Mouse (Mus musculus) lung, embryonic 15.5 days (tissue): ENCODE data around the gene Gm10031. TPM values are rescaled to one million over a fixed set of nuclear protein-coding genes. Genes with fewer than 3 reads are reported as not detected.
"Not testable (repeated sequence)": the region's sequence is repeated elsewhere in the genome, so short reads cannot be mapped to it uniquely, and the experiment has no call there.

Source experiments
- ATAC-seq: fragments of 200-750 bp; cut with Nextera tagmentation; 2 replicates; pipeline ENCODE4 v1.8.0; 2017; ENCODE audit warnings: moderate number of reproducible peaks, borderline replicate concordance; ENCODE audit not compliant: low FRiP score, low TSS enrichment; ENCODE audit errors: extremely low read depth
- H3K27ac ChIP-seq: fragments of 300-500 bp; sonication (generic); 2 replicates; pipeline ENCODE4 v1.5.1; 2015; ENCODE audit warnings: moderate library complexity, mild to moderate bottlenecking, inconsistent platforms
- H3K27me3 ChIP-seq: fragments of 300-500 bp; sonication (generic); 2 replicates; pipeline ENCODE4 v1.6.1; 2015; ENCODE audit warnings: inconsistent platforms
- H3K36me3 ChIP-seq: fragments of 300-500 bp; sonication (generic); 2 replicates; pipeline ENCODE4 v1.6.1; 2015; ENCODE audit warnings: inconsistent platforms
- H3K4me1 ChIP-seq: fragments of 300-500 bp; sonication (generic); 2 replicates; pipeline ENCODE4 v1.6.1; 2015; ENCODE audit warnings: inconsistent platforms
- H3K4me2 ChIP-seq: fragments of 300-500 bp; sonication (generic); 2 replicates; pipeline ENCODE4 v1.6.1; 2015; ENCODE audit warnings: inconsistent platforms, mild to moderate bottlenecking, moderate library complexity
- H3K4me3 ChIP-seq: fragments of 300-500 bp; sonication (generic); 2 replicates; pipeline ENCODE4 v1.5.1; 2015; ENCODE audit warnings: mild to moderate bottlenecking, inconsistent platforms
- H3K9ac ChIP-seq: fragments of 300-500 bp; sonication (generic); 2 replicates; pipeline ENCODE4 v1.6.1; 2015; ENCODE audit warnings: inconsistent platforms
- H3K9me3 ChIP-seq: fragments of 300-500 bp; sonication (generic); 2 replicates; pipeline ENCODE4 v1.6.1; 2016; ENCODE audit warnings: inconsistent platforms
- WGBS: fragments of 180-500 bp; shearing (Covaris S2); methylation state at CpG from one replicate; pipeline ENCODE4 v1.1.7; 2015; 5-methylcytosine and 5-hydroxymethylcytosine counted together
- polyA plus RNA-seq: library from polyadenylated mRNA; unstranded; fragments of >200 nt; fragmentation: Nextera tagmentation; extraction: Ambion mirVana; gene quantifications from 2 replicates; pipeline ENCODE4 v1.2.1, GENCODE M21; 2015

Gm10031 gene
- polyA plus RNA-seq, 1 experiment from 2014 or later = 0.27 TPM

DNA sequence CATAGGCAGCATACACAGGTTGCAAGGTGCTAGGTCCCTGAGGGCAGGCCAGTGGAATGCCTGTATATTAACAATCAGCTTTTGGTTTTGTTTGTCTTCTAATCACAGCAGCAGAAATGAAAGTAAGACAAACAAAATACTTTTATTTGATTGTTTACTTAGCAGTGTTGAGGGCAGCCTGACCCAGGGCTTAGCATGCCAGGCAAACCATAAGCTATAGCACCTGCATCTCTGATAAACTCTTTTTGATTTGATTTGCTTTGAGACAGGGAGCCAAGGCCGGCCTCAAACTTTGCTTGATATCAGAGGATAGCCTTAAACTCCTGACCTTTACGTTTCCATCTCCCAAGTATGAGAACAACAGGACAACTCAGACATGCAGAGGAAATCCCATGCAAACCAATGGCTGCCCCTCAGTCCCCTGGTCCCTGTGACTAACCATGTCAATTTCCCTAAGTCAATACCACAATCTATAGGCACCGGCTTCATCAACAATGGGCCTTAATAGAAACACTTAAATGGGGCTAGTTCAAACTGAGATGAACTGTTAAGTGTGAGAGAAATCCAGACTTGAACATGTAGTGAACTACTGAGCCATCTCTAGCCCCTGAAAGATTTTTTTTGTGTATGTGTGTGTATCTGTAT, 3.6 kb upstream of the Gm10031 start:
- Histone ChIP-seq H3K27ac (no peak overlapping the region), H3K4me3 (no peak overlapping the region), H3K27me3 (no peaks in the 10 kb centered on the region), H3K9me3 (no peaks in the 10 kb centered on the region), H3K4me2 (no peak overlapping the region), H3K4me1 (0 out of 2 replicates have a peak, but pooled peaks cover 6% of the 10 kb centered on the region), H3K9ac (no peak overlapping the region), H3K36me3 (no peaks in the 10 kb centered on the region)
- 49% methylated on average over 3 of the region's 3 CpGs for WGBS
- ATAC-seq = no peak

DNA sequence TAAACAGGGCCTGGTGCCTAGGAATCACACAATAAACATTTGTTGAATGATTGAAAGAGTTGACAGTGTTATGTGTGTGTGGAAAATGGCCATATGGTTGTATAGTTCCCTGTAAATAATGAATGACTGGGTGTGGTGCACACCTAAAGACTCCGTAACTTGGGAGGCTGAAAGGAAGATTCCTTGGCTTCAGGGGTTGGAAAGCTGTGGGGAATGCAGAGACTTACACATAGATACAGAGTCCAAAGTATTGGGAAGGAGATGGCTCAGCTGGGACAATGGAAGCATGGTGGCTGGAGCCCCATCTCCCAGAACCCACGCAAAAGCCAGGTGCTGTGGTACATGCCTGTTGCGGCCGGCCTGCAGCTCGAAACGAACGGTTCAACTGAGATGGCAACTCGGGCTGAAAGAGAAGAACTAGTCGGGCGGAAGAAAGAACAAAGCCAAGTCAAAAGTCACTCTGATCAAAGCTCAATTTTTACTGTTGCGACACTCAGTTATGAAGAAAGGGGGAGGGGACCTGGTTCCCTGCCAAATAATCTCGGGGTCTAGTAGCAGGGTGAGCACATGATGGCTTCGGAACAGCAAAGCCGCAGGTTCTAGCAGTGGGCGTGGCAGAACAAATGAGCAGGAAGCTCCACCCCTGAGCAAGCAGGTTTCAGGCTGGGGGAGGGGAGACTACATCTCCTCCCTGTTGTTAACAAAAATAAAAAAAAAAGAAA, 1.9 kb upstream of the Gm10031 start:
- ATAC-seq = no peak
- H3K4me2 ChIP-seq = peak overlapping the region; percentile 45

DNA sequence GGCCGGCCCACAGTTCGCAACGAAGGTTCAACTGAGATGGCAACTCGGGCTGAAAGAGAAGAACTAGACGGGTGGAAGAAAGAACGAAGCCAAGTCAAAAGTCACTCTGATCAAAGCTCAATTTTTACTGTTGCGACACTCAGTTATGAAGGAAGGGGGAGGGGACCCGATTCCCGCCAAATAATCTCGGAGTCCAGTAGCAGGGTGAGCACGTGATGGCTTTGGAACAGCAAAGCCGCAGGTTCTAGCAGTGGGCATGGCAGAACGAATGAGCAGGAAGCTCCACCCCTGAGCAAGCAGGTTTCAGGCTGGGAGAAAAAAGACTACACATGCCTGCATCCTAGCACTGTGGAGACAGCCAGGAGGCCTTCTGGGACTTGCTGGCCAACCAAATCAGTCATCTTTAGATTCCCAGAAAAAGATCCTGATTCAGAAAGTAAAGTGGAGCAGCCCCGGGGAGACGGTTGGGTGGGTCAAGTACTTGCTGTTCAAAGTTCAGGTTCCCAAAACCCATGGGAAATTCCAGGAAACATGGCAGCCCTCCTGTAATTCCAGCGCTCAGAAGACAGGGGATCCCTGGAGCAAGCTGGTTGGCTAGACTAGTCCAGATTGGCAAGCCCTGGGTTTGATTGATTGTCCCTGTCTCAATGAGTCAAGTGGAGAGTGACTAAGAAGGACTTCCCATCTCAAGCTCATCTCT, 8.8 kb downstream of the Gm10031 start:
- 77% methylated on average over 16 of the region's 16 CpGs for WGBS
- ATAC-seq, H3K27ac ChIP-seq: not testable (repeated sequence)

More for the DNA sequence above, 1.9 kb upstream of the Gm10031 start:
- WGBS = 35% methylated on average over 15 of the region's 15 CpGs
- Histone ChIP-seq H3K27ac (no peak overlapping the region), H3K9me3 (no peaks in the 10 kb centered on the region), H3K27me3 (no peaks in the 10 kb centered on the region), H3K4me3 (0 out of 2 replicates have a peak overlapping the region, but pooled peaks have one; percentile 8), H3K9ac (no peak overlapping the region), H3K36me3 (no peaks in the 10 kb centered on the region), H3K4me1 (0 out of 2 replicates have a peak, but pooled peaks cover 6% of the 10 kb centered on the region)

DNA sequence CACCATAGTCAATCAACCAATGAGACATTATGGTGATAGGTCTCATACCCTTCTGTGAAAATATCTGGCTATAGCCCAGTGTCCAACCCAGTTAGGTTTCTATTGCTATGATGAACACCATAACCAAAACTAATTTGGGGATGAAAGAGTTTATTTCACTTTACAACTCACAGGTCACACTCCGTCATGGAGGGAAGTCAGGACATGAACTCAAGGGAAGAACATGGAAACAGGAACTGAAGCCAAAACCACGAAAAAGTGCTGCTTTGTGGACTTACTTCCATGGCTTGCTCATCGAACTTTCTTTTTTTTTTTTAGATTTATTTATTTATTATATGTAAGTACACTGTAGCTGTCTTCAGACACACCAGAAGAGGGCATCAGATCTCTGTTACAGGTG, 9.7 kb downstream of the Gm10031 start:
- H3K4me1 ChIP-seq = no peaks in the 10 kb centered on the region
- no peak overlapping the region for H3K4me2 ChIP-seq
- H3K27me3 ChIP-seq = no peaks in the 10 kb centered on the region
- H3K9ac ChIP-seq = no peak overlapping the region
- no peaks in the 10 kb centered on the region for H3K36me3 ChIP-seq
- H3K4me3 ChIP-seq = no peak overlapping the region
- ATAC-seq = no peak
- H3K27ac ChIP-seq = no peak overlapping the region
- H3K9me3 ChIP-seq = no peaks in the 10 kb centered on the region
- WGBS = 75% methylated on average over 3 of the region's 3 CpGs

More for the DNA sequence above, 8.8 kb downstream of the Gm10031 start:
- not testable (repeated sequence) for H3K36me3 ChIP-seq, H3K4me3 ChIP-seq, H3K27me3 ChIP-seq, H3K9ac ChIP-seq, H3K4me2 ChIP-seq, H3K9me3 ChIP-seq, H3K4me1 ChIP-seq

DNA sequence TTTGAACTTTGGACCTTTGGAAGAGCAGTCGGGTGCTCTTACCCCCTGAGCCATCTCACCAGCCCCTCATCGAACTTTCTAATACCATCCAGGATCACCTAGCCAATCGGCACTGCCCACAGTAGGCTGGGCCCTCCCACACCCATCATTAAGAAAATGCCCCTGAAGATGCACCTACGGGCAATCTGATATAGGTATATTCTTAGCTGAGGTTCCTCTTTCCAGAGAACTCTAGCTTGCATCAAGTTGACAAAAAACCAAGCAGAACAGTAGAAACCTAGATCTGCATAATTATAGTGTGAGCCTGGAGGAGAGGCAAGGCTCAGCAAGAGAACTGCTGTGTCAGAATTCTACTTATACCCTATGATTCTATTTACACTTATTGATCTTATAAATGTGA, 10.1 kb downstream of the Gm10031 start:
- Histone ChIP-seq H3K9me3 (no peaks in the 10 kb centered on the region), H3K4me1 (no peaks in the 10 kb centered on the region), H3K9ac (no peak overlapping the region), H3K36me3 (no peaks in the 10 kb centered on the region), H3K4me2 (no peak overlapping the region), H3K27me3 (no peaks in the 10 kb centered on the region), H3K4me3 (no peak overlapping the region), H3K27ac (no peak overlapping the region)
- ATAC-seq = no peak
- 84% methylated on average over 4 of the region's 4 CpGs for whole genome bisulfite sequencing

DNA sequence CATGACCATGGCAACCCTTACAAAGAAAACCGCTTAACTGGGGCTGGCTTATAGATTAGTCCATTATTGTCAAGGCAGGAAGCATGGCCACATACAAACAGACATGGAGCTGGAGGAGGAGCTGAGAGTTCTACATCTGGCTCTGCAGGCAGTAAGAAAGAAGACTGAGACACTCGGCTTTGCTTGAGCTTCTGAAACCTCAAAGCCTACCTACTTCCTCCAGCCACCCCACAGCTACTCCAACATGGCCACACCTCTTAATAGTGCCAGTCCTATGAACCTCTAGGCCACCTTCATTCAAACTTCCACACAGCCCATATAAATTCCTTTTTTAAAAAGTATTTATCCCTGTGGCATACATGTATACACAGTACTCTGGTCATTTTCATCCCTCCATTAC, 13.2 kb downstream of the Gm10031 start:
- H3K27me3 ChIP-seq = no peaks in the 10 kb centered on the region
- H3K4me1 ChIP-seq = no peaks in the 10 kb centered on the region
- no peak overlapping the region for H3K27ac ChIP-seq
- WGBS = 81% methylated on average over 2 of the region's 2 CpGs
- ATAC-seq = no peak
- no peak overlapping the region for H3K9ac ChIP-seq
- H3K9me3 ChIP-seq = no peaks in the 10 kb centered on the region
- no peaks in the 10 kb centered on the region for H3K36me3 ChIP-seq
- no peak overlapping the region for H3K4me3 ChIP-seq
- H3K4me2 ChIP-seq = no peak overlapping the region

DNA sequence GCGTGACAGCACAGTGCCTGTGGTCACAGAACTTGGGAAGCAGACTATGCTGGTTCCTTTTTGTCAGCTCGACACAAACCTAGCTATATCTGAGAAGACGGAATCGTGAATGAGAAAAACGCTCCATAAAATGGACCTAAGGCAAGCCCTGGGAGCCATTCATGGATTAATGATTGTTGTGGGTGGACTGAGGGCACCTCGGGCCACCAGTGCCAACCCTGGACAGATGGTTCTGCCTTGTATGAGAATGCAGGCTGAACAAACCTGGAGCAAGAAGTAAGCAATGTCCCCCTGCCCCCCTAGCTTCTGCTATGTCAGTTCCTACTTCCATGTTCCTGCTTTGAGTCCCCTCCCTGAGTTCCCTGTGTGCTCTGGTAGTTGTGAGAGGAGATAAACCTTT, 13.9 kb downstream of the Gm10031 start:
- Histone ChIP-seq H3K9me3 (no peaks in the 10 kb centered on the region), H3K27ac (no peak overlapping the region), H3K4me2 (no peak overlapping the region), H3K4me1 (no peaks in the 10 kb centered on the region), H3K9ac (no peak overlapping the region), H3K4me3 (no peak overlapping the region), H3K27me3 (no peaks in the 10 kb centered on the region), H3K36me3 (no peaks in the 10 kb centered on the region)
- no peak for ATAC-seq
- WGBS = 82% methylated on average over 6 of the region's 6 CpGs

DNA sequence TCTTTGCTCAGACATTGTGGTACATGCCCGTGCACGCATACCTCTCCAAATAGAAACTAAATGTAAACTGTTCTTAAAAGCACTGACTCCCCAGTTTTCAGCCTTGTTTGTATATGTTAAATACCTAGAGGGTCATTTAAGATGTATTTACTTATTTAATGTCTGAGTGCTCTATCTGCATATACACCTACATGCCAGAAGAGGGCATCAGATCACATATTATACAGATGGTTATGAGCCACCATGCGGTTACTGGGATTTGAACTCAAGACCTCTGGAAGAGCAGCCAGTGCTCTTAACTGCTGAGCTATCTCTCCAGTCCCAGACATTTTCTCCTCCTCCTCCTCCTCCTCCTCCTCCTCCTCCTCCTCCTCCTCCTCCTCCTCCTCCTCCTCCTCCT, 14.6 kb downstream of the Gm10031 start:
- no peaks in the 10 kb centered on the region for H3K27me3 ChIP-seq
- no peak overlapping the region for H3K4me3 ChIP-seq
- H3K36me3 ChIP-seq = no peaks in the 10 kb centered on the region
- H3K9me3 ChIP-seq = no peaks in the 10 kb centered on the region
- H3K9ac ChIP-seq = no peak overlapping the region
- no peaks in the 10 kb centered on the region for H3K4me1 ChIP-seq
- 62% methylated on average over 3 of the region's 3 CpGs for WGBS
- H3K27ac ChIP-seq = no peak overlapping the region
- ATAC-seq = no peak
- H3K4me2 ChIP-seq = no peak overlapping the region

DNA sequence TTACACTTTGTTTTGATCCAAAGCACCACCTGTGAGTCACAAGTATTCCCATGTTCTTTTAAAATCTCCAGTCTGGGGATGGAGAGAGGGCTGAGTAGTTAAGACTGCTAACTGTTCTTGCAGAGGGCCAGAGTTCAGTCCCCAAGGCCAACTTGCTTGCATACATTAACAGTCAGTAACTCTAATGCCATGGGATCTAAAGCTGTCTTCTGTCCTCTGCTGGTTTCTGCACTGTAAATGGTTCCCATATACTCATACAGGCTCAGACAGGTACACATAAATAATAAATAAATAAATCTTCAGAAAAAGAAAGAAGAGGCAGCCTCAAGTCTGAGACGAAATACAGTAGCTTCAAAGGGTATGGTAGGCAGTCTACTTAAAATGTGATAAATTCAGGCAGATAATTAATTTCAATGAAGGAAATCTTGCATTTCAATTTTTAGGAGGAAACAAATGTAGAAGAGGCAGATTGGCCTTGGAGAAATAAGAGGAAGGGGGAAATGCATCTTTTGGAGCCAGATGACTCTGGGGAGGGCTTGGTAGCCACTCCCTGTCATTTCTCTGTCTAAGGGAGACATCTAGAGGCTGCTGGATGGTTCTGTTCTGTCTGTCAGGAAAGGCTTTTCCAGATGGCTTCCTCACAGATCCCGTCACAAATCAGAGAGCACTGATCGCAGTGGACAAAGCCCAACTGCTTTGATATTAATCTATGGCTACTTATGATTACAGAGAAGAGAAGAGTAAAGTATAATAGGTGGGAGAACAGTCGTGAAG, 16.2 kb downstream of the Gm10031 start:
- ATAC-seq = no peak
- Histone ChIP-seq H3K9ac (no peak overlapping the region), H3K36me3 (no peaks in the 10 kb centered on the region), H3K27me3 (no peaks in the 10 kb centered on the region), H3K4me3 (no peak overlapping the region), H3K9me3 (no peaks in the 10 kb centered on the region), H3K4me1 (no peaks in the 10 kb centered on the region), H3K4me2 (no peak overlapping the region), H3K27ac (no peak overlapping the region)
- 47% methylated on average over 4 of the region's 4 CpGs for WGBS

DNA sequence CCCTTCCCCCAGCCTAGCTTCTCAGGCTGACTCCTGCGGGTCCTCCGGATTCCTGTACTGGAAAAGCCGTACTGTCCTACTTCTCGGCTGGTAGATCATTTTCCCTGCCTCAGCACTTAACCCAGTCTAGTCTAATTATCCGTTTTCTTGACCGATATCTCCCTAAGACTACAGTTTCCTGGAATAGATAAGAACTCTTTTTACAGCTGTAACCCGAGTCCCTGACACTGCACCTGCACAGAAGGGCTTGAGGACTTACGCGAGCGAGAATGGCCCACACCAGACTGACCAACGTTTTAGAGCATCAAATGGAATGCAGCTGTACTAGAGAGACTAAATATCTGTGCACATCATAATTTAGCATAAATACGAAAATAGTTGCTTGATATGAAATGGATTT, 20.2 kb downstream of the Gm10031 start:
- 12% methylated on average over 12 of the region's 12 CpGs for WGBS
- Histone ChIP-seq H3K9ac (no peak overlapping the region), H3K9me3 (no peaks in the 10 kb centered on the region), H3K27me3 (no peaks in the 10 kb centered on the region), H3K27ac (no peak overlapping the region), H3K4me3 (no peak overlapping the region), H3K4me2 (no peak overlapping the region), H3K36me3 (no peaks in the 10 kb centered on the region), H3K4me1 (no peaks in the 10 kb centered on the region)
- no peak for ATAC-seq

DNA sequence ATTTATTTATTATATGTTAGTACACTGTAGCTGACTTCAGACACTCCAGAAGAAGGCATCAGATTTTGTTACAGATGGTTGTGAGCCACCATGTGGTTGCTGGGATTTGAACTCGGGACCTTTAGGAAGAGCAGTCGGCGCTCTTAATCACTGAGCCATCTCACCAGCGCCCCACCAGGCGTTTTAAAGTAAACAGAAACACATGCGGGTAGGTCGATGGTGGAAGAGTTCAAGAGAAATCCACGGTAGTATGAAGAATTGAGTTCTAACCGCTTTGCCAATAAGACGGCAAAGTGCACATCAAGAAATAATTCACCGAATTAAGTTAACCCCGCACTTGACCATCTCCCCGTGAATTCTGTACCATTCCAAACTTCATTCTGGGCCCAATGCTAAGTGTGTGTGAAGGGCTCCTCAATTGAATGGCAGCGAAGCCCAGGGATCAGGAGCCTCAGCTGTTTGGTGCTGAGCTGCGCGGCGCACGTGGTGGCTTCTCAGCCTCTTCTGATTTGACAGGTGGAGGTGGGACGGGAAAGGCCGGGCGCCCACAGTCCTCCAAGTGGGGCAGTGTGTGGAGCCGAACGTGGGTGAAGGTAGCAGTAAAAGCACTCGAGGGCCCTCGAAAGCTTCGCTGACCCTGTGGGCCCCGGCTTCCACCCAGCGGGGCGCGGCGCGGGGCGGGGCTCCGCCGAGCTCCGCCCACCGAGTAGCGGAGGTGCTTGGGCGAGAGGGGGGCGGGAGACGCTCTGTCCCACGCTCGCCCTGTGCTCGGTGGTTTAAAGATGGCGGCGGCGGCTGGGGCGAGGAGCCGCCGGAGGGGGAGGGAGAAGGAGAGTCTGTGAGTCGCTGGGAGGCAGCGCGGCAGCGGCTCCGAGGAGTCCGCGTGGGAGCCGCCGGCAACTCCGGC, 34.5 kb downstream of the Gm10031 start, which contains the start of gene Abl2:
Abl2 (plus strand) TSS at position 763 of the 907 bp plus-strand sequence.
- Histone ChIP-seq H3K27me3 (no peaks in the 10 kb centered on the region), H3K9ac (peak within 1 kb of the TSS; percentile 97), H3K4me3 (peak within 1 kb of the TSS; percentile 97), H3K4me1 (peaks cover 12% of the 10 kb centered on the region), H3K9me3 (no peaks in the 10 kb centered on the region), H3K36me3 (no peaks in the 10 kb centered on the region), H3K27ac (peak within 1 kb of the TSS; percentile 94), H3K4me2 (peak within 1 kb of the TSS; percentile 68)
- 7% methylated on average over 59 of the region's 60 CpGs for WGBS
- peak; percentile 97 for ATAC-seq
